Mouse (Mus musculus): ENCODE measurements around the gene Klhl25. TPM values are rescaled to one million over a fixed set of nuclear protein-coding genes. Genes with fewer than 3 reads are reported as not detected.
A peak's percentile ranks its signal among the peaks of the same experiment; 100 is the strongest.
"Not testable (repeated sequence)": the region's sequence is repeated elsewhere in the genome, so short reads cannot be mapped to it uniquely, and the experiment has no call there.

Klhl25 gene
- total RNA-seq, 2 experiments from 2014 or later: 8.3 to 8.7 TPM

DNA sequence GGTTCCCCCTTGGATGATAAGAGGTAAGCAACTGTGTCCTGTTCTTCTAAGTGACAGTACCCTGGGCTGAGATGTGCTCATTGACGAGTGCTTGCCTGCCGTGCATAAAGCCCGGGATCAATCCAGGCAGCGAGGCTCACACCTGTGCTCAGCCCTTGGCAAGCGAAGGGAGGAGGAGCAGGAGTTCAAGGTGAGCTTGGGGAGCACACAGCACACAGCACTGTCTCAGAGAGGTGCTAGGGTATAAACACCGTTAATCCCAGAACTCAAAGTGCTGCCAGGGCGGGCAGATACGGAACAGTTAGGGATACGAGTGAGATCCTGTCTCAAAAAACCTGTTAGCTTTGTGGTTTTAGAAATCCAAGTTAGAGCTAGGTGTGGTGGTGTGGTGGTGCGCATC lies 3.2 kb downstream of the Klhl25 start:
- Histone ChIP-seq H3K4me3 (no peak overlapping the region), H3K27ac (no peak overlapping the region)
- no peak for DNase-seq (ENCODE audit: low spot score in 2 of 2)
- no peak for TF ChIP-seq CTCF (conservative IDR thresholded peaks at IDR 0.05)

DNA sequence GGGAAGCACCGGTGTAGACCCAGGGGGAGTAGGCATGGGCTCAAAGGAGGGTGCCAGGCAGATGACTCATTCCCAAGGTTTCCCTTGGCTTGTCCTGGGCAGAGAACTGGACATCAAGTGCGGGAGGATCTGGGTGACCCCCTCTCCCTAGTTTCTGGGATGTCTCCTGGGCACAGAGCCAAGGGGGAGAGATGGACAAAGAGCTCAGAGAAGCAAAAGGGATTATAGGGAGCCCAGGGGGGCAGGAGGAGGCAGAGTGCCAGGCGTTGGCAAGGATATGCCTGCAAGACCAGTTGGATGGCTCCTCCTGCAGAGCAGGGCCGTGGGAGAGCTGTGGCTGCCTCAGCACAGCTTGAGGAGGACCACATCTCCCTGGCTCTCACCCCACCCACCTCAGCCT lies 4.3 kb downstream of the Klhl25 start:
- no peak for TF ChIP-seq CTCF (conservative IDR thresholded peaks at IDR 0.05)
- peak; percentile 38 to 50 for DNase-seq (ENCODE audit: low spot score in 2 of 2)

DNA sequence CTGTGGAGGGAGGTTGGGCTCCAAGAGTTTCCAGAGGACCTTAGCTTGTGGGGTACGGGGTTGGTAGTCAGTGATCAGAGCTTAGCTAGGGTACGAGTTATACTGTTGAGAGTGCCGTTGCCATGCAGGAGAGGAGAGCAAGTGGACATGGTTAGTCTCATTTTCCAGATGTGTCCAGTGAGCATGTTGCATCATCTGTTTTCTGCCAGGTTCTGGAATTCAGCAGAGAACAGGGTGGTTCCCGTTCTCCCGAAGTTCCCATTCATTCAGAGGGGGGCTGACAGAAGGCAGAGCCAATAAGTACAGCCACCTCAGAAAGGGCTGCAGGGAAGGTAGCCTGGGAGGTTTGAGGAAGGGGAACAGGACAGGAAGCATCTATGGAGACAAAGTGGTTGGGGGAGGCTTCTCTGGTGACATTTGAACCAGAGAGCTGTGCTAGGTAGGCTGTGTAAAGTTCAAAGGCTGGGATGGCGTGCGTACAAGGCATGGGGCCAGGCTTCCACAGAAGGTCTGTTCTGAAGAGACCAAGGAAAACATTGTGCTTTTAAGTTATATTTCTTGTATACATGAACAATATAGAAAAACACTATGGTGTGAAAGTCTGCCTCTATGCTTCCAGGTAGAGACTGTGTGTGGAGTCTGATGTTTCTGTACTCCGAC lies 5.2 kb downstream of the Klhl25 start:
- Histone ChIP-seq H3K4me3 (no peak overlapping the region), H3K27ac (peak overlapping the region; percentile 56; the same call in 1 of the 2 replicates)
- no peak for TF ChIP-seq CTCF (conservative IDR thresholded peaks at IDR 0.05)
- DNase-seq (ENCODE audit: low spot score in 2 of 2): no peak

More for the DNA sequence above, 4.3 kb downstream of the Klhl25 start:
- Histone ChIP-seq H3K27ac (peak overlapping the region; percentile 56; the same call in 1 of the 2 replicates), H3K4me3 (no peak overlapping the region)

DNA sequence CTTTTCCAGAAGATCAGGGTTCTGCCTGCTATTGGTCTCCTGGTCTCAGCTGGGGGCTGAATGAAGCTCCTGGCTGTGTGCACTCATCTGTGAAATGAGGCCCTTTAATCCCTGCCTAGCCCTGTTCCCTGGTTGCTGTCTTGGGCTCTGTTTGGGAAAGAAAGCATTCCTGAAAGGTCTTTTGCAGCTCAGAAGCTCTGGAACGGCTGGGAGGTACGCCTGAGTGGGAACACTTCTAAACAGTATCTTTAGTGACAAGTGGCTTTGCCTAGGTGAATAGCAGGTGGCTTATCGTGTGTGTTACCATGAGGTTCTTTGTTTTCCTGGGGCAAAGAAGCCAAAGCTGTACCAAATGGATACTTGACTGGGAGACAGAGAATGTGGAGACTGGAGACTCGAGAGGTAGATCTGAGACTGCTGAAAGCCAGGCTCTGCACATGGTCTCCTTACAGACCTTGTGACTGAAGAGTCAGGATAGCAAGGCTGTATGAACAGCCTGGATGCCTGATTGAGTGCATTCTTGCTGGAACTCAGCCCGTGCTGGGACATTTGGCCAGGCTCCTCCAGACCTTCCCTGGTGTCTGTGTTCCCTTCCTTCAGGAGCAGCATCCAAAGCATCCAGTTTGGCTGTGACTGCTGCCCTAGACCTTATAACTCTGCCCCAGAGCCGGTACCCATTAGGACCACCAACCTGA lies 6.3 kb downstream of the Klhl25 start:
- no peak for TF ChIP-seq CTCF (conservative IDR thresholded peaks at IDR 0.05)
- H3K27ac ChIP-seq: peak overlapping the region; percentile 56
- DNase-seq (ENCODE audit: low spot score in 2 of 2): no peak
- no peak overlapping the region for H3K4me3 ChIP-seq

DNA sequence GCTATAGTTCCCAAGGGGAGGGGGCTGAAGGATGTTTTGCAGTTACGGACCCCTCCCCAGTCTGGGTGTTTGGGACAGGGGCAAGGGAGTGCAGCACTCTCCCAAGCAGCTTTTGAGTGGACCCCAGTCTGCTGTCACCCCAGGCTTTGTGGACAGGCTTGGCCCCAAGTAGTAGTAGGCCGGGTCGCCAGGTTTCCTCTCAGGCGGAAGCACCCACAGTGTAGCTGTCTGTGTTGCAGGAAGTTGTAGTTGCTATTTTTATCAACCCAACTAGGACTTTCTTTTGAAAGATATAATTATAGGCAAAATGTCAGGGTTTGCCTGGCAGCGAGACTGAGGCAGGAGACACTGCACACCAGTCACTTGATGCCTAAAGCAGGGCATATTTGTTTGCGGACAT lies 6.9 kb downstream of the Klhl25 start:
- Histone ChIP-seq H3K4me3 (no peak overlapping the region), H3K27ac (peak overlapping the region; percentile 56)
- DNase-seq (ENCODE audit: low spot score in 2 of 2): no peak
- no peak for TF ChIP-seq CTCF (conservative IDR thresholded peaks at IDR 0.05)

DNA sequence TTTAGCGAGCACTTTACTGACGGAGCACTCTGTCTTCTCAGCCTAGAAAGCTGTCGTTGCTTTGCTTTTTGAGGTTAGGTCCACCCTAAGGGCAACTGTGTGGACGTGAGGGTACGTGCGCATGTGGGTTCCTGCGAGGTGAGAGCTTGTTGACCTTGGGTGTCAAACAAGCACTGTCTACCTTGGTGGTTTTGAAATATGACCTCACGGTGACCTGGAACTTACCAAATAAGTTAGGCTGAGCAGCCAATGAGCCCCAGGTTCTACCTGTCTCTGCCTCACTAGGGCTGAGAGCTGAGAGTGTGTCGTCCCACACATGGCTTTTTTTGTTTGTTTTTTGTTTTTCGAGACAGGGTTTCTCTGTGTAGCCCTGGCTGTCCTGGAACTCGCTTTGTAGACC lies 8.1 kb downstream of the Klhl25 start:
- no peak for DNase-seq (ENCODE audit: low spot score in 2 of 2)
- TF ChIP-seq CTCF (conservative IDR thresholded peaks at IDR 0.05): no peak
- Histone ChIP-seq H3K4me3 (no peak overlapping the region), H3K27ac (0 out of 2 replicates have a peak overlapping the region, but pooled peaks have one; percentile 56)

DNA sequence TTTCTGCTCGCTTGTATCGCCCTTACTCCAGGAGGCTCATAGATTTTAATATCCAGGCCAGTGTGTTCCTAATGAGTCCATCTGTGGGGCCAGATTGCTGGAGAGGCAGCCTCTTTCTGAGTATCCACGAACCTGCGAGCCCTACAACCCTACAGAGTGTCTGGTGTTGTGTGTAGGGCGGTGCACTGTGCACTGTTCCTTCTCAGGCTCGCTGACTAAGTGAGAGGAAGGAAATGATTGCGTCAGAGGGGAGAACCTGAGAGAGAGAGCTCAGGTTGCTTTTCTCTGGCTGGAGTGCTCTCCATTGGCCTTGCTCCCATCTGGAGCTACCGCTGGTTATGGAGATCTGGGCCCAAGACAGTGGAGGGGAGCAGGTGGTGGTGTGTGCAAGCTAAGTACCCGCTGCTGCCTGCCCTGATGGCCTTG lies 11.7 kb downstream of the Klhl25 start:
- H3K27ac ChIP-seq: no peak overlapping the region; the same call in 1 of the 2 replicates
- H3K4me3 ChIP-seq: no peak overlapping the region
- no peak for TF ChIP-seq CTCF (conservative IDR thresholded peaks at IDR 0.05)
- DNase-seq (ENCODE audit: low spot score in 2 of 2): no peak

DNA sequence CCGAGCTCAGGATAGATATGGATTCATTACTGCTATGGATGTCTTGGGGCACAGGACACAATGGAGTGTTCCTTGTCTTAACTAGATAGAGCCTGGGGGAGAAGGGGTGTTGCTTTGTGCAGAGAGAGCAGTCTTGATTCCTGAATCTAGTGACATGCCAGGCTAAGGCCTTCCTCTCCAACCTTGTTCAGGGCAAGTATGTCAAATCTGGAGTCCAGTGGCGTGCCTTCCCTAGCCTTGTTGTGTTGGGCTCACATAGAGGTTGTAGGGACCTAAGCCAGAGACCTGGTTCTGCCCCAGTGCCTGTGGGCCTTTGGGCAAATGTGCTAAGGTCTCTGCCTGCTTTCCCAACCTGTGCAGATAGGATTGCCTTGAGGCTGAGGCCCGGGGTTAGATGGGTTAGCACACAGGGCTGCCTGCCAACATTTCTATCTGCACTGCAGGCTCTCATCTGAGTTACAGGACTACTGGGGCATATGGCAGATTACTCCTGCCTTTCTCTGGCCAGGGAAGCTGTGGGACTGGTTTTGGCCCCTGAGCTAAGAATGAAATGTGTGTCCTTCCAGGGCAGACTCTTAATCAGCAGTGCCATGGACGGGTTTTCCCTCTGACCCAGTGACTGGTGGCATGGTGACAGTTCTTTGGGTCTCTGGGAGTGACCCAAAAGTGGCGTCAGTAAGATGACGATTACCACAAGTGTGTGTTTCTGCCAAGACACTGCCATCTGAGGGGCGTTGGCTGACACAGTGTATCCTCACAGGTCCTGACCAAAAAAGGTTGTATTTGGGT lies 13.7 kb downstream of the Klhl25 start:
- not testable (repeated sequence) for H3K27ac ChIP-seq; DNase-seq (ENCODE audit: low spot score in 2 of 2); H3K4me3 ChIP-seq

DNA sequence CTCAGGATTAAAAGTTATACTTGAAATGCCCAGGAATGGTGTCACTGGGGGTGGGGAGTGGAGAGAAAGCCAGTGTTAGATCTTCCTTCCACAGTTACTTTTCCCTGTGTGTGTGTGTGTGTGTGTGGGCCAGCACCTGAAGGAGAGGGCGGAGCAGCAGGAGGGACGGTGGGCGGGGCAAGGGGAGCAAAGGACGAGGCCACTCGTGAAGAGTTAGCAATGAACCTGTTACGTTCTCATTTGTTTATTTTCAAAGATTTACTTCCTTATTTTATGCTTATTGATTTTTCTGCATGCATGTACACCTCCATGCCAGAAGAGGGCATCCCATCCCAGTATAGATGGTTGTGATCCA lies 14.3 kb downstream of the Klhl25 start:
- not testable (repeated sequence) for H3K27ac ChIP-seq; DNase-seq (ENCODE audit: low spot score in 2 of 2); H3K4me3 ChIP-seq
- TF ChIP-seq CTCF (conservative IDR thresholded peaks at IDR 0.05): peak; percentile 31

DNA sequence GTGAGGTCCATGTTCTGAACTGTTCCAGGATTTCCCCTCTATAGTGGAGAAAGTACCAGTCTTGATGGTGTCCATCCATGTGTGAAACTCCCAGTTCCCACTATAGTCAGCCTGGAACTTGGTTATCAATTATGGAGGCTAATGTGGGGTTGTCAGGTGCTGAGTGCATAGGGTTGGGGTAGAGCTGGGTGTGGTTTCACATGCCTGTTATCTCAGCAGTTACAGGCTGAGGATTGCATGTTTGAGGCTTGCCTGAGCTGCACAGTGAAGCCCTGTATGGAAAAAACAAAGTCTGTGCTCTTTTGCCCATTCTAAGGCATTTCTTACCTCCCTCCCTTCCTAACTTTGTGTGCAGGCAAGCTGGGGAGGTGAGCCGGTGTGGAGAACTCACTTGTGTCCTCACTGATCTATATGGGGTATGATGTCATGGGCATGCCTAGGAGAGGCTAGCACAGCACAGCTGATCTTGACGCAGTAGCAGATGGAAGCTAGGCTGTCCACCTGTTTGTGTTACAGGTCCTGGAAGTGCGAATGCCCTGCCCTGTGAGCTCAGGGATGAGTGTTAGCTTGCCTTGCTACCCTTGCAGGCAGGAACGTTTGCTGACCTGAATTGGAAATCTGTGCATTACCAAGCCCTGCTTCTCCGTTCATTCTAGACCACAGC lies 15.3 kb downstream of the Klhl25 start:
- not testable (repeated sequence) for DNase-seq (ENCODE audit: low spot score in 2 of 2); H3K4me3 ChIP-seq; H3K27ac ChIP-seq

DNA sequence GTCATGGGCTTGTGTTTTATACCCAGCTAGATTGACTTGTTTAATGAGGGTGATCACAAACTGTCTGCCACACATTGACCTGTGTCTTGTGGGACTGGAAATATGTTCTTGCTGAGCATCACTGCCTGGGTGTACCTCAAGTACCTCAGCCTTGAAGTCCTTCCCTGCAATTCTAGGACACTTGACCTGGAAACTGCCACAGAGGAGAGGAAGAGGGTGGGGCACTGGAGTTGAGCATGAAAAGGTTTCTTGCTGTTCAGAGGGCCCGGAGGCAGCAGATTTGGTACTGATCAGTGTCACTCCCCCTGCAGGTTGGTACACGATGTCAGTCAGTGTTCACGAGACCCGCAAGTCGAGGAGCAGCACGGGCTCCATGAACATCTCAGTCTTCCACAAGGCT lies 16.9 kb downstream of the Klhl25 start:
- DNase-seq (ENCODE audit: low spot score in 2 of 2): no peak
- Histone ChIP-seq H3K27ac (no peak overlapping the region), H3K4me3 (no peak overlapping the region)
- TF ChIP-seq CTCF (conservative IDR thresholded peaks at IDR 0.05): no peak

DNA sequence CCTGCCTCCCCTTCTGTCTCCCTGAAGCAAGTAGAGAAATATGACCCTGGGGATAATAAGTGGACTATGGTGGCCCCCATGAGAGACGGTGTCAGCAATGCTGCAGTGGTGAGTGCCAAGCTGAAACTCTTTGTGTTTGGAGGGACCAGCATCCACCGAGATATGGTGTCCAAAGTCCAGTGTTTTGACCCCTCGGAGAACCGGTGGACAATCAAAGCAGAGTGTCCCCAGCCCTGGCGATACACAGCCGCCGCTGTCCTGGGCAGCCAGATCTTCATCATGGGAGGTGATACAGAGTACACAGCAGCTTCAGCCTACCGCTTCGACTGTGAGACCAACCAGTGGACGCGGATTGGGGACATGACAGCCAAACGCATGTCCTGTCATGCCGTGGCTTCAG lies 18.4 kb downstream of the Klhl25 start:
- no peak overlapping the region for H3K27ac ChIP-seq
- H3K4me3 ChIP-seq: no peak overlapping the region
- DNase-seq (ENCODE audit: low spot score in 2 of 2): no peak
- no peak for TF ChIP-seq CTCF (conservative IDR thresholded peaks at IDR 0.05)

DNA sequence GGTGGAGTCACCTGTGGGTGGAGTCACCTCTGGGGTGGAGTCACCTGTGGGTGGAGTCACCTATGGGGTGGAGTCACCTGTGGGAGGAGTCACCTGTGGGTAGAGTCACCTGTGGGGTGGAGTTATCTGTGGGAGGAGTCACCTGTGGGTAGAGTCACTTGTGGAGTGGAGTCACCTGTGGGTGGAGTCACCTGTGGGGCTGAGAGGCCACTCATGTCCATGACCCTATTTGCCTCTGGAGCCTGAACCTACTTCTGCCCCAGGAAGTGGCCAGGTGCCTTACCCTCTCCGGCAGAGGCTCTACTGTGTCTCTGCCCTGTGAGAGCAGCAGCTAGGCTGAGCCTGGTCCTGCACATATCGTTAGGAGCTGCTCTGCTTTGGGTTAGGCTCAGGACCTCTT lies 20.6 kb downstream of the Klhl25 start:
- no peak overlapping the region for H3K4me3 ChIP-seq
- TF ChIP-seq CTCF (conservative IDR thresholded peaks at IDR 0.05): no peak
- H3K27ac ChIP-seq: no peak overlapping the region
- no peak for DNase-seq (ENCODE audit: low spot score in 2 of 2)
